Mouse (Mus musculus) heart, adult 10 weeks (tissue): ENCODE measurements around the gene Abcf2. TPM values are rescaled to one million over a fixed set of nuclear protein-coding genes. Genes with fewer than 3 reads are reported as not detected.

ENCODE experiments used
- polyA plus RNA-seq: library from polyadenylated mRNA; stranded (reverse); fragments of 350-450 nt; fragmentation: Illumina TruSeq; extraction: RNeasy Lipid Tissue Mini Kit (QIAGEN cat#74804); gene quantifications from one replicate; pipeline ENCODE4 v1.2.3, GENCODE M21; 2014; ENCODE audit warnings: low read depth, low replicate concordance

Gene Abcf2
- 59.9 TPM for polyA plus RNA-seq

DNA sequence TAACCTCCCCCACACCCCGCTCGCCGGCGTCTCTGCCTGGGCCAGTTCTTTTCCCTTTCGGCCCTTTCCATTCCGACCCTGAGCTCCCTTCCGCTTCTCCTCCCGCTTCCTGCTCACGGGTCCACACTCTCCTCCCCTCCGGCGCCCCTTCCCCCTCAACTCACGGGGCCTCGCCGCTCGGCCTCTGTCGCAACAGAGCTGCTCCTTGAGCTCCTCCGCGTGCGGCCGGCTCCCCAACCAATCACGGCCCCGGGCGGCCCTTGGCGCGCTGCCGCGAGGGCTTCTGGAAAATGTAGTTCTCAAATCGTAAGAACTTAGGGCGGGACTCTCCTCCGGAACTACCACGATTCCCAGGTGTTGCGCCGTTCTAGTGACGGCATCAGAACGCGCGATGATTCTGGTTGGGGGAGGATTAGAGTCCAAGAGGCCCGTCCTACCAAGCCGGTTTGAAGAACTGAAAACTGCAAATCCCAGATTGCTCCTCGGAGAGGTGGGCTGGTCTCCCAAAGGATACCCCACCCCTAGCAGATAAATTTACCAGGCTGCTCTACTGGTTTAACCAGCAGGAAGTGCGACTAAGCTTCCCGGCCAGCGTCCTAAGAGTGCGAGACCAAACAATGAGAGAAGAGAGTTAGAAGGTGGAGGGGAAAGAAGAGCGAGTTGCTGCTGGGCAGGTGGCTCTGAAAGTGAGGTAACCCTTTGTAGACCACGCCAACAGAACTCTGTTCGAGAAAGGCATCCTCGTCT, at the start of gene Abcf2:
Gene Abcf2, minus strand, starts transcription at position 285 of the 747 bp plus-strand sequence.

DNA sequence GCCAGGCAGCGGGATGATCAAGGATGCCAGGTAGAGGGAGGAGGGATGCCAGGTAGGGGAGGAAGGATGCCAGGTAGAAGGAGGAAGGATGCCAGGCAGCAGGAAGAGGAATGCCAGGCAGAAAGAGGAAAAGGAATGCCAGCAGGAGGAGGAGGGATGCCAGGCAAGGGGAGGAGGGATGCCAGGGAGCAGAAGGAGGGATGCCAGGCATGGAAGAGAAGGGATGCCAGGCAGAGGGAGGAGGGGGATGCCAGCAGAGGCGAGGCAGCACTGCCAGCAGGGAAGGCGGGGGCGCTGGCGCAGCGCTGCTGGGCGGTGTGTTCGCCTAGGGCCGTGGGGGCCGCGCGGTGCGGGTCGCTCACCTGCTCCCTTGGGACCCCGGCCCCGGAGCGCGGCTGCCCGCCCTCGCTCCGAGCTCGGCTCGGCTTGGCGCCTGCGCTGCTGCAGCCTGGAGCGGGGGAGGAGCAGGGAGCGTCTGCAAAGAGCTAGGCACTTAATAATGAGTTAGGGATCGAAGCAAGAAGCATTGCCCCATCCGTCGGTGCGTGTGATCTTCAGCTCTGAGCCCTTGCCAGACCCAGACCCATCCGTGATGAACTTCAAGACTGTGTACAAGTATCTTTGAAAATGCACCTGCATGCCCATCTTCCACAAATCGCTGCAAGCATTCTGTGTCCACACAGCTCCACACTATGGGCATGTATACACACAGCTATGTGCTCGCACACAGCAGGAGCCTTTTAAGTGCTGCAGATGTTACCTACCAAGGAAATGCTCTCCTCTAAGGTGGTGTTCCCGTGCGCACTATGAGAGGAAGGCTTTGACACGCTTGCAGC, 46.9 kb upstream of the Abcf2 start, which contains the start of gene Smarcd3:
Gene Smarcd3, minus strand, starts transcription at position 426 of the 836 bp plus-strand sequence.

DNA sequence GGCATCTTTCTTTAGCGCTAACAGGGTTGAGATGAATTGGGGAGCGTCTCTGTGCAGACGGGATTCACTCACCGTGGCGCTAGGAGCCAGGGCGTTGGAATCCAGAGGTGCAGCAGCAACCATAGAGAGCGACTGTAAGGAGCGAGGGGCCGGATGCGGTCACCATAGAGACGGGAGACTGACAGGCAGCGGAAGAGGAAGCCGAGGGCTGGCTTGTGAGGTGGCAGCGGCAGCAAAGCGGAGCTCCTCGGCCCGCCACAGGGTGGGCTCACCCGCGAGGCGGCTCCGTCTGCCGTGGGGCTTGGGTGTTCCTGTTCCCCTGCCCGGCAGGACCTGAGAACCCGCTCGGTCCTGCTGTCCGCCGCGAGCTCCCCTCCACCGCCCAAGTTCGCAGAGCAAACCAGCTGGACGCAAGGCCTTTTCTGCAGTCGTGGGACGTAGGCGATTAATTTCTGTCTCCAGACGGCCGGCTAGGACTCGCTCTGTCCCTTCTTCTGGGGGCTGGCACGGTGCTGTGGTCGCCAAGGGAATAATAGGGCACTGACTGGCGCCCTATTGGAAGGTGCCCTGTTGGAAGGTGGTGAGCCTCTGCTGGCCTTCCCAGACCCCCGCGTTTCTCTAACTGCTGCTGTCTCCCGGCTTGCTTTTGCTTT, 9.4 kb upstream of the Abcf2 start, which contains the start of gene Chpf2:
Gene Chpf2, plus strand, starts transcription at position 195 of the 653 bp plus-strand sequence.

DNA sequence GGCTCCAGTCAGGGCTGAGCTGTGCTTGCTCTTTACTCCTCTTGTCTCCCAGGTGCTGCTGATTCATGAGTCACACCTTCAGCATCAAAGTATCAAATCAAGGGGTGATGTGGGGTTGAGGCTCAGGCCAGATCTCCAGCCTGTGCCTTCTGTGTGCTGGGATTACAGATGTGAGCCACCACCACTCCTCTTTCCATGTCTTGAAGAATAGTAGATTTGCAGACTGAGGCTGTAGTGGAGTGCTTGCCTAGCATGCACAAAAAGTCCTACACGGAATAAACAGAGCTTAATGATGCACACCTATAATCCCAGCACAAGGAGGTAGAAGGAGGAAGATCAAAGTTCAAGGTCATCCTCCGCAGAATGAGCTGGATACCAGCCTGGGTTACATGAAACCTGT, 20.6 kb downstream of the Abcf2 start, which contains the start of gene 4931409K22Rik:
Gene 4931409K22Rik, minus strand, starts transcription at position 101 of the 400 bp plus-strand sequence.

DNA sequence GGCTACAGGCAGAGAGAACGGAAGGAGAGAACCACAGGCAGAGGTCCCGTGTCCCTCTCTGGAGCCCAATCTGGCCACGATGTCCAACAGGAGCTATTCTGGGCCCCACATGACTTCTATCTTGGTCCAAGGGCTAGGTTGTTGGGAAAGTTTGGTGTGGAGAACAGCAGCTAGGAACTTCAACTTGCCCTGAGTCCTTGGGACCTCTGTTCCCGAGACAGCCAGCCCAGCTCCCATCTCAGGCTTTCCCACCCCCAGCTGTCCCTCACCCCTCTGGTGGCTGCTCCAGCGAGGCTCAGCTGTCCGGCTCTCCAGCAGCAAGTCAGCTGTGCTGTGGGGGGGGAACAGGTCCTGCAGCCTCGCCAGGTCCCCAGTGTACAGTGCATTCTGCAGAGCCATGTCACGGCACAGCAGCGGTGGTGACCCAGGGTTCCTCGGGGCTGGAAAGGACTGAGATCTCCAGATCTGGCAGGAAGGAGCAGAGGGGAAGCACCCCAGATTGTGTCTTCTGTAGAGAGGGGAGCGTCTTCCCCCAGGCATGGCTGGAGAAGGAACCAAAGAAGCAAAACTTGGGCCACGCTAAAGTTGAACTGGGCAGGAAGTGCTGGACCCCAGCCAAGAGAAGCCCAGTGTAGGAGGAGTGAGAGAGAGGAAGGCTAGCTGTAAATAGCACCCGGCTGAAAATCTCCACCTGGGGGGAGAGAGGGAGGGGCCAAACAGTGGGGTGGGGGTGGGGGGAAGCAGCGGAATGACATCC, 36.7 kb downstream of the Abcf2 start, which contains the start of gene Asb10:
Gene Asb10, minus strand, starts transcription at position 592 of the 757 bp plus-strand sequence.

DNA sequence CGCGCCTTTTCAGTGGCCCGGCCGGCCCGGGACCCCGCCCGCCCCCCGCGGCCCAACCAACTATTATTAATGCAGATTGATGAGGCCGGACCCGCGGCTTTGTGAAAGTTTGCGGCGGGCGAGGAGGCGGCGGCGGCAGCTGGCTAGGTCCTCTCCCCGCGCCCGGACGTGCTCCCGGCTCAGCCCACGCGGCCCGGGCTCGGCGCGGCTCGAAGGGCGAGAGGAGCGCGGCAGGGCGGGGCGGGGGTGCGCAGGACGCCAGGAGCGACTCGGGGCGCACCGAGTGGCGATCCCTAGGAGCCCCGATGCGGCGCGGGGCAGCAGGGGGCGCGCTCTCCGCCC, 50.4 kb downstream of the Abcf2 start, which contains the start of gene Gbx1:
Gene Gbx1, minus strand, starts transcription at position 314 of the 342 bp plus-strand sequence.

Other genes with a start within 250 kb of the Abcf2 start
- 73.4 TPM for gene Kcnh2, start 225.9 kb downstream of the Abcf2 start, polyA plus RNA-seq
- gene Nos3, start 212.7 kb downstream of the Abcf2 start, polyA plus RNA-seq: 18.7 TPM
- 1.4 TPM for gene Atg9b, start 185.3 kb downstream of the Abcf2 start, polyA plus RNA-seq
- 90.0 TPM for gene Abcb8, start 183.8 kb downstream of the Abcf2 start, polyA plus RNA-seq
- 0.21 TPM for gene Asic3, start 164.1 kb downstream of the Abcf2 start, polyA plus RNA-seq
- gene Cdk5, start 153.9 kb downstream of the Abcf2 start, polyA plus RNA-seq: 23.0 TPM
- 24.9 TPM for gene Slc4a2, start 153.6 kb downstream of the Abcf2 start, polyA plus RNA-seq
- gene Fastk, start 132.2 kb downstream of the Abcf2 start, polyA plus RNA-seq: 266 TPM
- 18.0 TPM for gene Tmub1, start 129.6 kb downstream of the Abcf2 start, polyA plus RNA-seq
- 83.9 TPM for gene Agap3, start 125.3 kb downstream of the Abcf2 start, polyA plus RNA-seq
- not detected for gene Gbx1, start 50.3 kb downstream of the Abcf2 start, polyA plus RNA-seq
- gene Asb10, start 36.5 kb downstream of the Abcf2 start, polyA plus RNA-seq: 88.1 TPM
- gene 4931409K22Rik, start 20.7 kb downstream of the Abcf2 start, polyA plus RNA-seq: not detected
- 6.5 TPM for gene Chpf2, start 9.3 kb upstream of the Abcf2 start, polyA plus RNA-seq
- gene Smarcd3, start 46.9 kb upstream of the Abcf2 start, polyA plus RNA-seq: 61.2 TPM
- gene Nub1, start 108.1 kb upstream of the Abcf2 start, polyA plus RNA-seq: 36.8 TPM
- gene Wdr86, start 153.3 kb upstream of the Abcf2 start, polyA plus RNA-seq: 0.97 TPM
- gene Crygn, start 180.5 kb upstream of the Abcf2 start, polyA plus RNA-seq: not detected